Mouse (Mus musculus): ENCODE measurements at regions not wholly inside any gene's neighbourhood (a gene's known extent, or its start where the extent isn't known, plus 50 kb on each side); places are given as distances from the start of the nearest gene placed in this dataset.

- Histone ChIP-seq H3K27ac (ENCODE audit: insufficient read depth, low read depth, low read length) (no peak overlapping the region), H3K4me3 (ENCODE audit: insufficient read depth, low read length) (no peak overlapping the region), H3K4me1 (ENCODE audit: control insufficient read depth, insufficient read depth, low read length) (no peaks in the 10 kb centered on the region)
- TF ChIP-seq POLR2A (IDR thresholded peaks at IDR 0.05; ENCODE audit: borderline replicate concordance, low read depth, low read length) = no peak
- no peak for TF ChIP-seq CTCF (IDR thresholded peaks at IDR 0.05; ENCODE audit: low read depth, low read length)
Measured at GRCm38 (mm10) chr11:17768345-17768759, 185.3 kb downstream of the Etaa1 start.

- Histone ChIP-seq H3K27ac (ENCODE audit: insufficient read depth, low read depth, low read length) (no peak overlapping the region), H3K4me1 (ENCODE audit: control insufficient read depth, insufficient read depth, low read length) (no peaks in the 10 kb centered on the region), H3K4me3 (ENCODE audit: insufficient read depth, low read length) (no peak overlapping the region)
- TF ChIP-seq CTCF (IDR thresholded peaks at IDR 0.05; ENCODE audit: low read depth, low read length) = no peak
- no peak for TF ChIP-seq POLR2A (IDR thresholded peaks at IDR 0.05; ENCODE audit: borderline replicate concordance, low read depth, low read length)
Measured at GRCm38 (mm10) chr11:17768837-17769466, 184.7 kb downstream of the Etaa1 start.

GRCm38 (mm10) chr11:17797632-17798031, 156.0 kb downstream of the Etaa1 start:
- no peaks in the 10 kb centered on the region for H3K4me1 ChIP-seq (ENCODE audit: control insufficient read depth, insufficient read depth, low read length)
- H3K27ac ChIP-seq (ENCODE audit: insufficient read depth, low read depth, low read length) = no peak overlapping the region
- no peak overlapping the region for H3K4me3 ChIP-seq (ENCODE audit: insufficient read depth, low read length)
- TF ChIP-seq POLR2A (IDR thresholded peaks at IDR 0.05; ENCODE audit: borderline replicate concordance, low read depth, low read length) (no peak), CTCF (IDR thresholded peaks at IDR 0.05; ENCODE audit: low read depth, low read length) (no peak)

GRCm38 (mm10) chr11:17807851-17808250, 145.8 kb downstream of the Etaa1 start:
- Histone ChIP-seq H3K4me3 (ENCODE audit: insufficient read depth, low read length) (no peak overlapping the region), H3K4me1 (ENCODE audit: control insufficient read depth, insufficient read depth, low read length) (no peaks in the 10 kb centered on the region), H3K27ac (ENCODE audit: insufficient read depth, low read depth, low read length) (no peak overlapping the region)
- no peak for TF ChIP-seq POLR2A (IDR thresholded peaks at IDR 0.05; ENCODE audit: borderline replicate concordance, low read depth, low read length)
- no peak for TF ChIP-seq CTCF (IDR thresholded peaks at IDR 0.05; ENCODE audit: low read depth, low read length)

GRCm38 (mm10) chr11:17811829-17812559, 141.7 kb downstream of the Etaa1 start:
- no peaks in the 10 kb centered on the region for H3K4me1 ChIP-seq (ENCODE audit: control insufficient read depth, insufficient read depth, low read length)
- no peak overlapping the region for H3K27ac ChIP-seq (ENCODE audit: insufficient read depth, low read depth, low read length)
- no peak for TF ChIP-seq POLR2A (IDR thresholded peaks at IDR 0.05; ENCODE audit: borderline replicate concordance, low read depth, low read length)
- no peak for TF ChIP-seq CTCF (IDR thresholded peaks at IDR 0.05; ENCODE audit: low read depth, low read length)
- H3K4me3 ChIP-seq (ENCODE audit: insufficient read depth, low read length) = no peak overlapping the region

GRCm38 (mm10) chr11:17842642-17843041, 111.0 kb downstream of the Etaa1 start:
- no peak for TF ChIP-seq CTCF (IDR thresholded peaks at IDR 0.05; ENCODE audit: low read depth, low read length)
- TF ChIP-seq POLR2A (IDR thresholded peaks at IDR 0.05; ENCODE audit: borderline replicate concordance, low read depth, low read length) = no peak
- Histone ChIP-seq H3K4me1 (ENCODE audit: control insufficient read depth, insufficient read depth, low read length) (no peaks in the 10 kb centered on the region), H3K27ac (ENCODE audit: insufficient read depth, low read depth, low read length) (no peak overlapping the region), H3K4me3 (ENCODE audit: insufficient read depth, low read length) (no peak overlapping the region)

GRCm38 (mm10) chr11:17852405-17852804, 101.3 kb downstream of the Etaa1 start:
- TF ChIP-seq CTCF (IDR thresholded peaks at IDR 0.05; ENCODE audit: low read depth, low read length) (no peak), POLR2A (IDR thresholded peaks at IDR 0.05; ENCODE audit: borderline replicate concordance, low read depth, low read length) (no peak)
- Histone ChIP-seq H3K4me1 (ENCODE audit: control insufficient read depth, insufficient read depth, low read length) (no peaks in the 10 kb centered on the region), H3K4me3 (ENCODE audit: insufficient read depth, low read length) (no peak overlapping the region), H3K27ac (ENCODE audit: insufficient read depth, low read depth, low read length) (no peak overlapping the region)

GRCm38 (mm10) chr11:17853246-17853804, 100.3 kb downstream of the Etaa1 start:
- TF ChIP-seq POLR2A (IDR thresholded peaks at IDR 0.05; ENCODE audit: borderline replicate concordance, low read depth, low read length) (no peak), CTCF (IDR thresholded peaks at IDR 0.05; ENCODE audit: low read depth, low read length) (no peak)
- no peaks in the 10 kb centered on the region for H3K4me1 ChIP-seq (ENCODE audit: control insufficient read depth, insufficient read depth, low read length)
- H3K27ac ChIP-seq (ENCODE audit: insufficient read depth, low read depth, low read length) = no peak overlapping the region
- no peak overlapping the region for H3K4me3 ChIP-seq (ENCODE audit: insufficient read depth, low read length)

GRCm38 (mm10) chr11:17853832-17854231, 99.8 kb downstream of the Etaa1 start:
- TF ChIP-seq CTCF (IDR thresholded peaks at IDR 0.05; ENCODE audit: low read depth, low read length) (no peak), POLR2A (IDR thresholded peaks at IDR 0.05; ENCODE audit: borderline replicate concordance, low read depth, low read length) (no peak)
- Histone ChIP-seq H3K27ac (ENCODE audit: insufficient read depth, low read depth, low read length) (no peak overlapping the region), H3K4me1 (ENCODE audit: control insufficient read depth, insufficient read depth, low read length) (no peaks in the 10 kb centered on the region), H3K4me3 (ENCODE audit: insufficient read depth, low read length) (no peak overlapping the region)

All from bone marrow macrophage, adult 2 months (primary cell).